Mouse (Mus musculus): ENCODE results near the gene Iqschfp.

GRCm38 (mm10) chr3:68378799-68379198 lies 486.8 kb downstream of the Iqschfp start:
- no peak for TF ChIP-seq CTCF (IDR thresholded peaks at IDR 0.05; ENCODE audit: control insufficient read depth, insufficient read depth, insufficient replicate concordance, low read depth, low read length)
- no peak for TF ChIP-seq POLR2A (IDR thresholded peaks at IDR 0.05; ENCODE audit: control insufficient read depth, low read depth, low read length)
